Mouse (Mus musculus) spleen, embryonic (tissue): ENCODE data around the gene Tjp2.
"Not testable (repeated sequence)": the region's sequence is repeated elsewhere in the genome, so short reads cannot be mapped to it uniquely, and the experiment has no call there.

Experiments
- CTCF ChIA-PET: fragments of 350-600 bp; sonication (Branson Sonifier 250); formaldehyde crosslinking; loops from one replicate; lab custom pipeline; 2022; lab: Charles Lee

Tjp2 gene

GRCm38 (mm10) chr19:24134144-24134911, 90.5 kb downstream of the Tjp2 start:
- CTCF ChIA-PET, result no interaction called here

- CTCF ChIA-PET, result no interaction called here
Observed at GRCm38 (mm10) chr19:24123534-24124290, 101.1 kb downstream of the Tjp2 start.

- CTCF ChIA-PET, result no interaction called here
Observed at GRCm38 (mm10) chr19:24123087-24123486, 101.7 kb downstream of the Tjp2 start.

- CTCF ChIA-PET, result no interaction called here
Observed at GRCm38 (mm10) chr19:24122647-24123046, 102.2 kb downstream of the Tjp2 start.

GRCm38 (mm10) chr19:24120811-24121210, 104.0 kb downstream of the Tjp2 start:
- CTCF ChIA-PET, result no interaction called here

GRCm38 (mm10) chr19:24118775-24119174, 106.1 kb downstream of the Tjp2 start:
- CTCF ChIA-PET, result no interaction called here

GRCm38 (mm10) chr19:24111581-24111980, 113.2 kb downstream of the Tjp2 start:
- CTCF ChIA-PET, result no interaction called here

- CTCF ChIA-PET, result no interaction called here
Observed at GRCm38 (mm10) chr19:24107707-24108106, 117.1 kb downstream of the Tjp2 start.

GRCm38 (mm10) chr19:24103802-24104201, 121.0 kb downstream of the Tjp2 start:
- CTCF ChIA-PET, result no interaction called here

- CTCF ChIA-PET, result no interaction called here
Observed at GRCm38 (mm10) chr19:24102562-24103126, 122.2 kb downstream of the Tjp2 start.

- CTCF ChIA-PET, result no interaction called here
Observed at GRCm38 (mm10) chr19:24101183-24101582, 123.6 kb downstream of the Tjp2 start.

- CTCF ChIA-PET, result no interaction called here
Observed at GRCm38 (mm10) chr19:24098691-24099090, 126.1 kb downstream of the Tjp2 start.

- CTCF ChIA-PET, result no interaction called here
Observed at GRCm38 (mm10) chr19:24097666-24098455, 127.0 kb downstream of the Tjp2 start.

GRCm38 (mm10) chr19:24092060-24092459, 132.8 kb downstream of the Tjp2 start:
- CTCF ChIA-PET, result not testable (repeated sequence)

- CTCF ChIA-PET, result no interaction called here
Observed at GRCm38 (mm10) chr19:24090366-24090765, 134.5 kb downstream of the Tjp2 start.

- CTCF ChIA-PET, result no interaction called here
Observed at GRCm38 (mm10) chr19:24085306-24085705, 139.5 kb downstream of the Tjp2 start.

GRCm38 (mm10) chr19:24080417-24081080, 144.3 kb downstream of the Tjp2 start:
- CTCF ChIA-PET, result no interaction called here

- CTCF ChIA-PET, result no interaction called here
Observed at GRCm38 (mm10) chr19:24077658-24078057, 147.2 kb downstream of the Tjp2 start.

GRCm38 (mm10) chr19:24076536-24076935, 148.3 kb downstream of the Tjp2 start:
- CTCF ChIA-PET, result no interaction called here

- CTCF ChIA-PET, result interaction anchor here (0.6 kb wide), 1 partner anchor 317 kb away, joined by 3 read pairs; no protein-coding TSS in a partner anchor
Observed at GRCm38 (mm10) chr19:24075927-24076326, 148.9 kb downstream of the Tjp2 start.

- CTCF ChIA-PET, result no interaction called here
Observed at GRCm38 (mm10) chr19:24073155-24073554, 151.7 kb downstream of the Tjp2 start.
